In genomic region chr4:155482733-155483540, GRCm38 (mm10) we compare ENCODE assay signal across 24 mouse cellular contexts. TPM values are rescaled to one million over a fixed set of nuclear protein-coding genes. Genes with fewer than 3 reads are reported as not detected.
DNase-seq lines count a peak whose midpoint lies in the region; ATAC-seq and TF ChIP-seq lines count a peak whose summit lies in the region.
"Had no signal": no experiment of that assay in that cellular context is flagged by ENCODE, and none has a peak within 500 bp of the region (broad histone marks: within the 10 kb centered on the region; RNA-seq: fewer than 3 reads in every experiment).

No protein-coding gene starts in this region.

- no peaks in the 10 kb centered on the region for H3K9me3 ChIP-seq in midbrain, embryonic 12.5 days
- H3K9me3 ChIP-seq in midbrain, embryonic 16.5 days (replicated peaks; ENCODE audit: control insufficient read depth, low read length, poor library complexity, severe bottlenecking): no peaks in the 10 kb centered on the region
- H3K9me3 ChIP-seq: forebrain, embryonic 15.5 days; intestine, embryonic 15.5 days had no signal

- peaks cover 4% of the 10 kb centered on the region; the same call in 1 of the 2 replicates for H3K4me1 ChIP-seq in midbrain, embryonic 12.5 days
- peaks cover 3% of the 10 kb centered on the region; the same call in 1 of the 2 replicates for H3K4me1 ChIP-seq in midbrain, embryonic 16.5 days (ENCODE audit: control insufficient read depth, insufficient read depth, low read length)

- no peak for TF ChIP-seq CTCF in gastrocnemius, adult 2 months (IDR thresholded peaks at IDR 0.05)

- no peak for ATAC-seq in midbrain, embryonic 12.5 days (ENCODE audit: low FRiP score, low read depth)
- no peak for ATAC-seq in midbrain, embryonic 16.5 days
- ATAC-seq: forebrain, embryonic 15.5 days; hindbrain, embryonic 16.5 days; intestine, embryonic 15.5 days had no signal

- H3K27me3 ChIP-seq in midbrain, embryonic 12.5 days: peaks cover 1% of the 10 kb centered on the region; the same call in 1 of the 2 replicates
- no peaks in the 10 kb centered on the region for H3K27me3 ChIP-seq in midbrain, embryonic 16.5 days (ENCODE audit: control insufficient read depth, insufficient read depth, low read depth, low read length)
- H3K27me3 ChIP-seq: forebrain, embryonic 15.5 days; intestine, embryonic 15.5 days had no signal

- no peaks in the 10 kb centered on the region for H3K36me3 ChIP-seq in midbrain, embryonic 12.5 days
- no peaks in the 10 kb centered on the region for H3K36me3 ChIP-seq in midbrain, embryonic 16.5 days (ENCODE audit: control insufficient read depth, insufficient read depth, low read length)
- H3K36me3 ChIP-seq: forebrain, embryonic 15.5 days; intestine, embryonic 15.5 days had no signal

- no peak overlapping the region for H3K4me3 ChIP-seq in gastrocnemius, adult 2 months
- no peak overlapping the region for H3K4me3 ChIP-seq in midbrain, embryonic 12.5 days
- H3K4me3 ChIP-seq in midbrain, embryonic 16.5 days (ENCODE audit: low read depth, low read length): no peak overlapping the region
- H3K4me3 ChIP-seq: forebrain, embryonic 15.5 days; intestine, embryonic 15.5 days; layer of hippocampus, adult 2 months had no signal

- WGBS in midbrain, embryonic 12.5 days: 58% methylated on average over 8 of the region's 8 CpGs
- WGBS in midbrain, embryonic 16.5 days: 63% methylated on average over 8 of the region's 8 CpGs

- H3K27ac ChIP-seq in gastrocnemius, adult 2 months: peak overlapping the region; percentile 83
- H3K27ac ChIP-seq in midbrain, embryonic 12.5 days (replicated peaks): no peak overlapping the region
- H3K27ac ChIP-seq in midbrain, embryonic 16.5 days (ENCODE audit: low read length): no peak overlapping the region
- H3K27ac ChIP-seq: forebrain, embryonic 15.5 days; intestine, embryonic 15.5 days; macrophage had no signal

- no peak for DNase-seq in gastrocnemius, adult 2 months
- DNase-seq in gastrocnemius, adult 8-10 months (ENCODE audit: low spot score in 2 of 2): no peak
- peak; percentile 32 to 50 for DNase-seq in urinary bladder, postnatal 36 days (ENCODE audit: low spot score in 2 of 2)
- DNase-seq in urinary bladder, postnatal 25 days (ENCODE audit: low spot score): no peak
- no peak for DNase-seq in thymus, postnatal 4 days
- no peak for DNase-seq in frontal cortex, postnatal 36 days (ENCODE audit: low spot score in 2 of 2)
- DNase-seq: adrenal gland, postnatal 25 days; cerebellum, adult 8-10 months; gastrocnemius, postnatal 25 days; heart, adult 2 months; heart, postnatal 4 days; kidney, adult 8-10 months; thymus, postnatal 14 days had no signal

- peak overlapping the region; percentile 20; the same call in 1 of the 2 replicates for H3K9ac ChIP-seq in midbrain, embryonic 12.5 days (replicated peaks)
- H3K9ac ChIP-seq in midbrain, embryonic 16.5 days (ENCODE audit: low read depth, low read length): no peak overlapping the region
- H3K9ac ChIP-seq: forebrain, embryonic 15.5 days; intestine, embryonic 15.5 days had no signal

- intact Hi-C loops in gastrocnemius, adult 2 months (cut with DNase I): loop anchor here (5.0 kb wide), 1 partner anchor 219 kb away; the partner anchor contains the start of gene Ssu72

- H3K4me2 ChIP-seq in midbrain, embryonic 12.5 days (replicated peaks): no peak overlapping the region
- H3K4me2 ChIP-seq in midbrain, embryonic 16.5 days (ENCODE audit: low read length): no peak overlapping the region
- H3K4me2 ChIP-seq: forebrain, embryonic 15.5 days; intestine, embryonic 15.5 days had no signal

RNA-seq across cellular contexts. Expression of gene Gnb1, which starts 8.2 kb away (rescaled TPM):
- total RNA-seq in gastrocnemius, adult 2 months (2021): 10 to 100 TPM; 48.8 to 75.8 TPM
- total RNA-seq in gastrocnemius, adult 8-10 months (2022): 10 to 100 TPM; 44.1 to 58.4 (median 47.3) TPM
- polyA plus RNA-seq in midbrain, embryonic 12.5 days (2016; fragmentation: Nextera tagmentation; extraction: Ambion mirVana): 751 and 797 TPM in 2 replicates
- 1,246 and 1,252 TPM in 2 replicates for polyA plus RNA-seq in midbrain, embryonic 16.5 days (2015; fragmentation: Nextera tagmentation; extraction: Ambion mirVana)

RNA-seq across cellular contexts. Expression of gene Tmem52, which starts 14.0 kb away (rescaled TPM):
- total RNA-seq in gastrocnemius, adult 2 months (2021): 100 to 1,000 TPM; 215 to 248 TPM
- total RNA-seq in gastrocnemius, adult 8-10 months (2022): 100 to 1,000 TPM; 139 to 250 (median 181) TPM
- 0.20 TPM in 1 of 2 replicates, not detected in the other for polyA plus RNA-seq in midbrain, embryonic 12.5 days (2016; fragmentation: Nextera tagmentation; extraction: Ambion mirVana)
- not detected in 2 replicates for polyA plus RNA-seq in midbrain, embryonic 16.5 days (2015; fragmentation: Nextera tagmentation; extraction: Ambion mirVana)
- total RNA-seq: heart, postnatal 4 days; liver, adult 2 months; neutrophil, adult 5-6 weeks had no signal
- polyA plus RNA-seq: heart, embryonic 16.5 days; limb, embryonic 11.5 days; liver, adult 2 months; macrophage had no signal

Comparison
In these comparisons a context has a peak if more than half of its experiments do, and no peak if none do; other contexts are left out.
1. DNase-seq: peak in urinary bladder, postnatal 36 days (2 of 2); none in gastrocnemius, adult 2 months (single experiment), gastrocnemius, adult 8-10 months (0 of 2), urinary bladder, postnatal 25 days (single experiment), thymus, postnatal 4 days (single experiment) and frontal cortex, postnatal 36 days (0 of 2).